Mouse (Mus musculus) stomach, embryonic 14.5 days (tissue): ENCODE results near the gene Madd. TPM values are rescaled to one million over a fixed set of nuclear protein-coding genes. Genes with fewer than 3 reads are reported as not detected.

Experiments used
- ATAC-seq: fragments of 200-750 bp; cut with Nextera tagmentation; 2 replicates; pipeline ENCODE4 v1.8.0; 2017; ENCODE audit warnings: low read depth, moderate TSS enrichment; ENCODE audit not compliant: insufficient number of reproducible peaks, insufficient read depth, low FRiP score
- H3K27ac ChIP-seq: fragments of 300-500 bp; sonication (generic); 2 replicates; pipeline ENCODE4 v1.5.1; 2014; ENCODE audit warnings: mild to moderate bottlenecking, low read length, moderate library complexity, mixed read lengths
- H3K27me3 ChIP-seq: fragments of 300-500 bp; sonication (generic); 2 replicates; pipeline ENCODE4 v1.6.1; 2014; ENCODE audit warnings: low read length, control low read depth, mixed read lengths; ENCODE audit not compliant: control insufficient read depth, insufficient read depth
- H3K36me3 ChIP-seq: fragments of 300-500 bp; sonication (generic); 2 replicates; pipeline ENCODE4 v1.6.1; 2014; ENCODE audit warnings: mild to moderate bottlenecking, control low read depth, low read length, moderate library complexity, mixed read lengths; ENCODE audit not compliant: control insufficient read depth, insufficient read depth
- H3K4me1 ChIP-seq: fragments of 300-500 bp; sonication (generic); 2 replicates; pipeline ENCODE4 v1.6.1; 2014; ENCODE audit warnings: low read length, control low read depth, mixed read lengths; ENCODE audit not compliant: control insufficient read depth, insufficient read depth
- H3K4me2 ChIP-seq: fragments of 300-500 bp; sonication (generic); replicated peaks from 2 replicates; pipeline ENCODE4 v1.6.1; 2014; ENCODE audit warnings: low read depth, low read length, control low read depth
- H3K4me3 ChIP-seq: fragments of 300-500 bp; sonication (generic); 2 replicates; pipeline ENCODE4 v1.5.1; 2014; ENCODE audit warnings: low read depth, low read length, control low read depth
- H3K9ac ChIP-seq: fragments of 300-500 bp; sonication (generic); replicated peaks from 2 replicates; pipeline ENCODE4 v1.6.1; 2014; ENCODE audit warnings: low read depth, mild to moderate bottlenecking, control low read depth, low read length, moderate library complexity, mixed read lengths
- H3K9me3 ChIP-seq: fragments of 300-500 bp; sonication (generic); 2 replicates; pipeline ENCODE4 v1.6.1; 2016; ENCODE audit warnings: low read depth, low read length, control low read depth; ENCODE audit not compliant: control insufficient read depth
- WGBS: fragments of 180-500 bp; shearing (Covaris S2); extraction: QIAGEN DNeasy Blood & Tissue Kit; methylation state at CpG from one replicate; pipeline ENCODE4 v1.1.7; 2014; 5-methylcytosine and 5-hydroxymethylcytosine counted together
- polyA plus RNA-seq: library from polyadenylated mRNA; unstranded; fragments of >200 nt; fragmentation: Nextera tagmentation; extraction: Ambion mirVana; gene quantifications from 2 replicates; pipeline ENCODE4 v1.2.1, GENCODE M21; 2014

The Madd gene
- polyA plus RNA-seq, 1 experiment from 2014 or later = 19.7 TPM

GRCm38 (mm10) chr2:91119061-91119460, 64.6 kb downstream of the Madd start:
- WGBS = 91% methylated on average over 19 of the region's 19 CpGs
- no peaks in the 10 kb centered on the region for H3K27me3 ChIP-seq
- no peak for ATAC-seq
- H3K36me3 ChIP-seq = no peaks in the 10 kb centered on the region
- H3K9ac ChIP-seq = no peak overlapping the region
- H3K27ac ChIP-seq = no peak overlapping the region
- H3K4me3 ChIP-seq = no peak overlapping the region
- peaks cover 7% of the 10 kb centered on the region; the same call in 1 of the 2 replicates for H3K4me1 ChIP-seq
- H3K9me3 ChIP-seq = no peaks in the 10 kb centered on the region
- H3K4me2 ChIP-seq = no peak overlapping the region

- H3K27me3 ChIP-seq = no peaks in the 10 kb centered on the region
- H3K4me1 ChIP-seq = peaks cover 7% of the 10 kb centered on the region; the same call in 1 of the 2 replicates
- no peak overlapping the region for H3K4me2 ChIP-seq
- no peak for ATAC-seq
- no peaks in the 10 kb centered on the region for H3K36me3 ChIP-seq
- no peaks in the 10 kb centered on the region for H3K9me3 ChIP-seq
- H3K9ac ChIP-seq = no peak overlapping the region
- no peak overlapping the region for H3K27ac ChIP-seq
- H3K4me3 ChIP-seq = no peak overlapping the region
- 50% methylated on average over 1 of the region's 1 CpGs for whole genome bisulfite sequencing
Observed at GRCm38 (mm10) chr2:91118647-91119046, 65.0 kb downstream of the Madd start.

GRCm38 (mm10) chr2:91117585-91118275, 65.9 kb downstream of the Madd start, which contains the start of gene Mybpc3:
Gene Mybpc3 (plus strand): TSS chr2:91118144.
- H3K4me2 ChIP-seq = no peak within 1 kb of the TSS
- H3K9me3 ChIP-seq = no peaks in the 10 kb centered on the region
- H3K9ac ChIP-seq = no peak within 1 kb of the TSS
- no peak within 1 kb of the TSS for H3K4me3 ChIP-seq
- H3K36me3 ChIP-seq = no peaks in the 10 kb centered on the region
- H3K4me1 ChIP-seq = peaks cover 7% of the 10 kb centered on the region; the same call in 1 of the 2 replicates
- no peak within 1 kb of the TSS for H3K27ac ChIP-seq
- ATAC-seq = no peak
- H3K27me3 ChIP-seq = no peaks in the 10 kb centered on the region
- 76% methylated on average over 11 of the region's 11 CpGs for WGBS

- Histone ChIP-seq H3K27me3 (no peaks in the 10 kb centered on the region), H3K4me3 (no peak overlapping the region), H3K4me2 (no peak overlapping the region), H3K9me3 (no peaks in the 10 kb centered on the region), H3K9ac (no peak overlapping the region), H3K36me3 (no peaks in the 10 kb centered on the region), H3K27ac (no peak overlapping the region), H3K4me1 (peaks cover 7% of the 10 kb centered on the region; the same call in 1 of the 2 replicates)
- 79% methylated on average over 5 of the region's 5 CpGs for WGBS
- ATAC-seq = no peak
Observed at GRCm38 (mm10) chr2:91116842-91117241, 66.8 kb downstream of the Madd start.

- peak overlapping the region; percentile 81 for H3K4me2 ChIP-seq
- H3K36me3 ChIP-seq = no peaks in the 10 kb centered on the region
- WGBS = 30% methylated on average over 12 of the region's 12 CpGs
- H3K9me3 ChIP-seq = no peaks in the 10 kb centered on the region
- ATAC-seq = no peak
- peak overlapping the region; percentile 38 for H3K4me3 ChIP-seq
- H3K4me1 ChIP-seq = peaks cover 7% of the 10 kb centered on the region; the same call in 1 of the 2 replicates
- H3K27ac ChIP-seq = no peak overlapping the region
- peak overlapping the region; percentile 54 for H3K9ac ChIP-seq
- H3K27me3 ChIP-seq = no peaks in the 10 kb centered on the region
Observed at GRCm38 (mm10) chr2:91115578-91115970, 68.1 kb downstream of the Madd start.

- no peak overlapping the region for H3K27ac ChIP-seq
- WGBS = 7% methylated on average over 41 of the region's 42 CpGs
- H3K4me1 ChIP-seq = peaks cover 7% of the 10 kb centered on the region; the same call in 1 of the 2 replicates
- peak; percentile 65; the same call in 1 of the 2 replicates for ATAC-seq
- H3K4me3 ChIP-seq = peak overlapping the region; percentile 38
- H3K27me3 ChIP-seq = no peaks in the 10 kb centered on the region
- no peaks in the 10 kb centered on the region for H3K36me3 ChIP-seq
- peak overlapping the region; percentile 54 for H3K9ac ChIP-seq
- H3K9me3 ChIP-seq = no peaks in the 10 kb centered on the region
- peak overlapping the region; percentile 81 for H3K4me2 ChIP-seq
Observed at GRCm38 (mm10) chr2:91114781-91115577, 68.7 kb downstream of the Madd start.

GRCm38 (mm10) chr2:91113852-91114251, 69.8 kb downstream of the Madd start:
- Histone ChIP-seq H3K4me3 (no peak overlapping the region), H3K9ac (no peak overlapping the region), H3K9me3 (no peaks in the 10 kb centered on the region), H3K4me1 (peaks cover 7% of the 10 kb centered on the region; the same call in 1 of the 2 replicates), H3K27me3 (no peaks in the 10 kb centered on the region), H3K36me3 (no peaks in the 10 kb centered on the region), H3K4me2 (no peak overlapping the region), H3K27ac (no peak overlapping the region)
- no peak for ATAC-seq
- 76% methylated on average over 6 of the region's 6 CpGs for WGBS

GRCm38 (mm10) chr2:91113334-91113733, 70.3 kb downstream of the Madd start:
- H3K4me2 ChIP-seq = no peak overlapping the region
- H3K9ac ChIP-seq = no peak overlapping the region
- H3K4me3 ChIP-seq = no peak overlapping the region
- no peak for ATAC-seq
- H3K4me1 ChIP-seq = peaks cover 7% of the 10 kb centered on the region; the same call in 1 of the 2 replicates
- 71% methylated on average over 10 of the region's 10 CpGs for WGBS
- H3K27me3 ChIP-seq = no peaks in the 10 kb centered on the region
- no peaks in the 10 kb centered on the region for H3K36me3 ChIP-seq
- no peak overlapping the region for H3K27ac ChIP-seq
- H3K9me3 ChIP-seq = no peaks in the 10 kb centered on the region
